Mouse (Mus musculus) ES-E14 (cell line): Measurements from ENCODE around the gene Gm21789. TPM values are rescaled to one million over a fixed set of nuclear protein-coding genes. Genes with fewer than 3 reads are reported as not detected.
"Not testable (repeated sequence)": the region's sequence is repeated elsewhere in the genome, so short reads cannot be mapped to it uniquely, and the experiment has no call there.

Source experiments
- DNase-seq: peaks from one replicate; pipeline ENCODE4 v3.0.0-alpha.2; 2013; ENCODE audit warnings: low read depth, low spot score
- H3K27ac ChIP-seq: 2 replicates; pipeline ENCODE4 v1.5.1; 2012; ENCODE audit warnings: low read depth, mild to moderate bottlenecking, low read length, moderate library complexity, mixed read lengths; ENCODE audit not compliant: poor library complexity, insufficient read depth, severe bottlenecking
- H3K36me3 ChIP-seq: 2 replicates; pipeline ENCODE4 v1.6.1; 2012; ENCODE audit warnings: mild to moderate bottlenecking, low read length, moderate library complexity, mixed read lengths; ENCODE audit not compliant: control insufficient read depth, poor library complexity, insufficient read depth, severe bottlenecking
- H3K4me1 ChIP-seq, 2 experiments: fragments of 150-350 bp in 1 of 2; sonication (generic) in 1 of 2; 2 replicates each; pipeline ENCODE4 v1.6.1; 2012; ENCODE audit warnings: low read length in 2 of 2, mild to moderate bottlenecking in 1 of 2, mixed read lengths in 1 of 2; ENCODE audit not compliant: control insufficient read depth in 2 of 2, insufficient read depth in 2 of 2, poor library complexity in 1 of 2
- H3K4me3 ChIP-seq, 2 experiments: fragments of 150-350 bp in 1 of 2; sonication (generic) in 1 of 2; 2 replicates each; pipeline ENCODE4 v1.5.1; 2012; ENCODE audit warnings: low read length in 2 of 2, low read depth in 1 of 2, mild to moderate bottlenecking in 1 of 2, mixed read lengths in 1 of 2; ENCODE audit not compliant: insufficient read depth in 1 of 2, poor library complexity in 1 of 2, severe bottlenecking in 1 of 2
- H3K9ac ChIP-seq: 2 replicates; pipeline ENCODE4 v1.6.1; 2012; ENCODE audit warnings: low read depth, mild to moderate bottlenecking, low read length, mixed read lengths; ENCODE audit not compliant: poor library complexity, insufficient read depth, severe bottlenecking
- H3K9me3 ChIP-seq: fragments of 150-350 bp; sonication (generic); 2 replicates; pipeline ENCODE4 v1.6.1; 2012; ENCODE audit warnings: low read depth, mild to moderate bottlenecking, low read length; ENCODE audit not compliant: control insufficient read depth, insufficient read depth
- in situ Hi-C, 2 experiments: fragments of 600-800 bp; cut with MboI; formaldehyde crosslinking; loops; one replicate each; pipeline ENCODE4 v1.15.1; 2025; ENCODE audit warnings: low sequenced_read_pairs in 2 of 2, inconsistent platforms in 1 of 2; ENCODE audit not compliant: unreplicated experiment in 2 of 2
- total RNA-seq: library from RNA; depleted of rRNA; stranded (reverse); fragments of 300-350 nt; gene quantifications from 2 replicates; pipeline ENCODE4 v1.2.3, GENCODE M21; 2012; rRNA removed

Gm21789 gene
- not detected in 2 replicates for total RNA-seq

GRCm38 (mm10) chrX:32941468-32941867, at the start of gene Gm21789:
Gene Gm21789, plus strand, starts transcription at chrX:32941768.
- in situ Hi-C loops, H3K36me3 ChIP-seq, H3K9me3 ChIP-seq, H3K4me3 ChIP-seq, DNase-seq, H3K27ac ChIP-seq, H3K4me1 ChIP-seq, H3K9ac ChIP-seq: not testable (repeated sequence)

- DNase-seq, H3K27ac ChIP-seq, H3K36me3 ChIP-seq, H3K4me3 ChIP-seq, H3K4me1 ChIP-seq, in situ Hi-C loops, H3K9me3 ChIP-seq, H3K9ac ChIP-seq: not testable (repeated sequence)
Measured at GRCm38 (mm10) chrX:32894325-32894724, 47.2 kb upstream of the Gm21789 start, which contains the start of gene Btbd35f30. Gene Btbd35f30, plus strand, starts transcription at chrX:32894625.

- in situ Hi-C loops, DNase-seq, H3K4me1 ChIP-seq: not testable (repeated sequence)
Measured at GRCm38 (mm10) chrX:32973597-32973996, 32.0 kb downstream of the Gm21789 start, which contains the start of gene Btbd35f5. Gene Btbd35f5, plus strand, starts transcription at chrX:32973897.

More at GRCm38 (mm10) chrX:32973597-32973996, 32.0 kb downstream of the Gm21789 start, which contains the start of gene Btbd35f5:
- not testable (repeated sequence) for H3K9ac ChIP-seq, H3K27ac ChIP-seq, H3K9me3 ChIP-seq, H3K4me3 ChIP-seq, H3K36me3 ChIP-seq

Other genes starting within 250 kb of the Gm21789 start
- not detected in 2 replicates for gene Btbd35f21, start 215.7 kb upstream of the Gm21789 start, total RNA-seq
- not detected in 2 replicates for gene Btbd35f30, start 47.1 kb upstream of the Gm21789 start, total RNA-seq
- gene Btbd35f5, start 32.1 kb downstream of the Gm21789 start, total RNA-seq = not detected in 2 replicates